Mouse (Mus musculus) B cell, adult (primary cell): ENCODE measurements around the gene Naip5. TPM values are rescaled to one million over a fixed set of nuclear protein-coding genes. Genes with fewer than 3 reads are reported as not detected.

Experiments
- total RNA-seq: library from RNA; stranded (reverse); gene quantifications from 4 replicates; pipeline ENCODE4 v1.2.4, GENCODE M21; 2023; ENCODE audit not compliant: inconsistent age

Gene Naip5
- total RNA-seq = 6.8 to 8.0 TPM (median 7.2 TPM) in 4 replicates

GRCm38 (mm10) chr13:100246223-100246622 is at the start of gene Naip5:
TSS of gene Naip5 (minus strand) at chr13:100246323.

GRCm38 (mm10) chr13:100201659-100202333 is 44.3 kb downstream of the Naip5 start, which contains the start of gene Naip2:
TSS of gene Naip2 (minus strand) at chr13:100202092.

Other genes starting within 250 kb of the Naip5 start
- 16.2 to 20.9 TPM (median 19.7 TPM) in 4 replicates for gene Mccc2, start 230.7 kb downstream of the Naip5 start, total RNA-seq
- 70.0 to 97.5 TPM (median 79.9 TPM) in 4 replicates for gene Bdp1, start 142.3 kb downstream of the Naip5 start, total RNA-seq
- 1.3 to 2.7 TPM (median 1.7 TPM) in 3 of 4 replicates, not detected in the other for gene Serf1, start 138.3 kb downstream of the Naip5 start, total RNA-seq
- gene Smn1, start 121.5 kb downstream of the Naip5 start, total RNA-seq = 67.4 to 85.3 TPM (median 73.8 TPM) in 4 replicates
- 3.9 to 4.5 TPM (median 4.3 TPM) in 4 replicates for gene Naip2, start 44.2 kb downstream of the Naip5 start, total RNA-seq
- 3.6 to 4.6 TPM (median 4.1 TPM) in 4 replicates for gene Naip6, start 71.4 kb upstream of the Naip5 start, total RNA-seq
- 0.13 TPM in 1 of 4 replicates, not detected in the others for gene Naip1, start 206.5 kb upstream of the Naip5 start, total RNA-seq
- 54.9 to 63.3 TPM (median 57.4 TPM) in 4 replicates for gene Gtf2h2, start 246.3 kb upstream of the Naip5 start, total RNA-seq